Mouse (Mus musculus): ENCODE results near the gene 0610009B22Rik.
A peak's percentile ranks its signal among the peaks of the same experiment; 100 is the strongest.
"Not testable (repeated sequence)": the region's sequence is repeated elsewhere in the genome, so short reads cannot be mapped to it uniquely, and the experiment has no call there.

Gene 0610009B22Rik

GRCm38 (mm10) chr11:51688330-51689328 is at the start of gene 0610009B22Rik:
Gene 0610009B22Rik, minus strand, starts transcription at chr11:51688874.
- peak; percentile 100 for DNase-seq (ENCODE audit: low spot score in 2 of 2)

DNA sequence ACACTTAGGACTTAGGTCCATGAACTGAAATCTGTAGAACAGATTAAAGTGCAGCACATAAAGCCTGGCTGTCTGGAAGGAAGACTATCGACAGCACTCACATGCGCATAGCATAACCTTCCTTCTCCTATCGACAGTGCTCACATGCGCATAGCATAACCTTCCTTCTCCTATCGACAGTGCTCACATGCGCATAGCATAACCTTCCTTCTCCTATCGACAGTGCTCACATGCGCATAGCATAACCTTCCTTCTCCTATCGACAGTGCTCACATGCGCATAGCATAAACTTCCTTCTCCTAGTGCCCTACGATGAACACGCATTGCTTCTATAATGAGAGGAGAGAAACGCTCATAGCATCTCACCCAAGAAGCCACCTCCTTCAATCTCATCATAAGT is 45.5 kb upstream of the 0610009B22Rik start:
- not testable (repeated sequence) for DNase-seq (ENCODE audit: low spot score in 2 of 2)

DNA sequence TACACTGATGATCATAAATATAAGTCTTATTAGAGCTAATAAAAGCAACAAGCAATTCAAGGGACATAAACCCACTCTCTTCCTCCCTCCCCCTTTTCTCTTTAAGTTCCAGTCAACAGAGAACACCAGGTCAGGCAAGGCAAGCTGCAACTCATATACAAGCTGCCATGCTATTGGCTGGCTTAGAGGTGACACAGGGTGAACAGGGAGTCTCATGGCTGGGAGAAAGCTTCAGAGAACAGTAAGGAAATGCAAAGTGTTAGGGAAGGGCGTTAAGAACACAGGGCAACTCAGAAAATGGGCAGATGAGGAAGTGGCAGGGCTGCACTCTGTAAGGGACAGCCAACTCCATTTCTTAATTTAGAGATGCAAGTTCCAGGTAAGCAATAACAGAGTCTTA is 44.2 kb upstream of the 0610009B22Rik start:
- DNase-seq (ENCODE audit: low spot score in 2 of 2), result no peak

DNA sequence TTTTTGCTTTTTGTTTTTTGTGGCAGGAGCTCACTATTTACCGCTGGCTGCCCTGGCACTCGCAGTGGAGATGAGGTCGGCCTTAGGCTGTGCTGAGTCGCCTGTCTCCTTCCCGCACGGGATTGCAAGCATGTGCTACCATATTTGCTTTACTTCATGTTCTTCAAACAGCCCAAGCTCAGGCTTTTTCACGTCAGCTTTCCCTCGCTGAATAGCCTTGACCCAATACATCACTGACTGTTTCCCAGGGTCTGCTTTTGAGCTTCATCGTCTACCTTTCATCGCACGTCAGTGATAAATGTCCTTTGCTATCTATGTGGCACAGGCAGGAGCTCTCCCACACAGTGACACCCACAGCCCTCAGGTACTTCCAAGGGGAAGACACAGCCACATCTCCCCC is 32.4 kb upstream of the 0610009B22Rik start:
- DNase-seq (ENCODE audit: low spot score in 2 of 2), result no peak

DNA sequence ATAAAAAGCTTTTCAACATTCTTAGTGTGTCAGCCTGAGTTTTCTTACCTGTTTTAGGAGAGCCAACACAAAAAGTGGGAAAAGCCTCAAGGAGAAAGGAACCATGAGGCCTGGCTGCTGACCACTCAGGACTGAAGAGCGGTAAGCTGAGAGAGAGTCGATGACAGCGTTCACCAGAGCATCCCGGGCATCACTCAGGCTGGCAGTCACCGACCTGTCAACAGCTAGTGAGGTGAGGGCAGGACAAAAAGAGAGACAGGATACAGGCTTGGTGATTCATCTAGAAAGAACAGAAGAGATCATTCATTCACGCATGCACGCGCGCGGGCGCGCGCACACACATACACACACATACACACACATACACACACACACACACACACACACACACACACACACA is 18.4 kb upstream of the 0610009B22Rik start:
- no peak for DNase-seq (ENCODE audit: low spot score in 2 of 2)

DNA sequence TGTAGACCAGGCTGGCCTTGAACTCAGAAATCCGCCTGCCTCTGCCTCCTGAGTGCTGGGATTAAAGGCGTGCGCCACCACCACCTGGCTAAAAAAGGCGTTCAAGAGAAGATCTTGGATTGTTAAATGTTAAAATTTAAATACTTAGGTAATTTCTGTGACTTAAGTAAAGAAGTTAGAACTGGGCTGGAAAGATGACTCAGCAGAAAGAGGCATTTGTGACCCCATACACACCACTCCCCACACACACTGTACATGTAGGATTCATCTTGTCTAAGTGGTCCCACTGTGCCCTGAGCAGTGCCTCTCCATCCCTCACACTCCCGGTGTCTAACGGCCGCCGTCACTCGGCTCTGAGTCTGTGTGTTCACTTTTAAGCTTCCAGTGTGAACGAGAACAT is 17.8 kb upstream of the 0610009B22Rik start:
- DNase-seq (ENCODE audit: low spot score in 2 of 2), result no peak

GRCm38 (mm10) chr11:51703379-51703998 is 14.8 kb upstream of the 0610009B22Rik start:
- DNase-seq (ENCODE audit: low spot score in 2 of 2), result peak; percentile 33 to 78

- DNase-seq (ENCODE audit: low spot score in 2 of 2), result no peak
Measured at GRCm38 (mm10) chr11:51702831-51703230, 14.2 kb upstream of the 0610009B22Rik start.

DNA sequence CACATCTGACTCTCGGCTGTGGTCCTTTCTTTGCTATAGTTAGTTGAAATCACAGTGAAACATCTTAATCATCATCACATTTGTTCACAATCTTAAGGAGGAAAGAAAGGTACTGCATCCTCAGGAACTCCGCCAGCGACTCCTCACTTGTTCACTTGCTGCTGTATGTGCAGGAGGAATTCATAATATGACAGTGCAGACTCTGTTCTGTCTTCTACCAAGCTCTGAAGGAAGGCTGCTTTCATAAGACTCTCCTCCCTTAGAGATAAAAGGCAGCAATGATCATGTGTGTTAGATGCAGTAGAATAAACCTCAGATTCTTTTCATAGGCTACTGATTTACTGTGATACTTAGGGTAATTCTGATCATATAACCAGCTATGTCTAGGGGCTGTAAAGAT is 6.3 kb upstream of the 0610009B22Rik start:
- no peak for DNase-seq (ENCODE audit: low spot score in 2 of 2)

DNA sequence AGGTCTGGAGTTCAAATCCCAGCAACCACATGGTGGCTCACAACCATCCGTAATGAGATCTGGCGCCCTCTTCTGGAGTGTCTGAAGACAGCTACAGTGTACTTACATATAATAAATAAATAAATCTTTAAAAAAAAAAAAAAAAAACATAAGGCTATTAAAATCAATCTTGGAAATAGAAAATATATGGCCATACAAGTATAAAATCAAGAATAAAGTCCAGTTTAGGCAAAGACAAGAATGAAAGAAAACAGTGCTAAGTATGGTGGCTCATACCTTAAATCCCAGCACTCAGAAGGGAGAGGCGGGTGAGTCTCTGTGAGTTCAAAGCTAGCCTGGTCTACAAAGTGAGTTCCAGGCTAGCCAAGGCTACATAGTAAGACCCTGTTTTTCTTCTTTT is 1.9 kb upstream of the 0610009B22Rik start:
- DNase-seq (ENCODE audit: low spot score in 2 of 2), result not testable (repeated sequence)

DNA sequence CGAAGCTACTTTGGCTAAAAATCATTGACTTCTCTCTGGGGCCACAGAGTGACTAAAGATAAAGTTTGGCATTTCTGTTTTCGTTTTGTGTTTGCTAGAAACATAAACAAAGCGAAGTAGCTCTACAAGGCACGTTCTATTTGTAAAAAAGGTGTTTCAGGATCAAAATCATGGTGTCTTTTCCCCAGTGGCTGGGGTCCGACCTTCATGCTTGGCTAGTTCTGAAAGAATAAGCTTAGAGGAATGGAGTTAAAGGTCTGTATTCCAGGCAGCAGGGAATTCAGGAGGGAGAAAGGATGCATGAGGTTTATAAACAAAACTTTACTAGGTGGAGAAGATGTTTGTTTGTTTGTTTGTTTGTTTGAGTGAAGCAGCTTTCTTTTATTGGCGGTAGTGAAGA is 669 bp upstream of the 0610009B22Rik start:
- DNase-seq (ENCODE audit: low spot score in 2 of 2), result no peak

DNA sequence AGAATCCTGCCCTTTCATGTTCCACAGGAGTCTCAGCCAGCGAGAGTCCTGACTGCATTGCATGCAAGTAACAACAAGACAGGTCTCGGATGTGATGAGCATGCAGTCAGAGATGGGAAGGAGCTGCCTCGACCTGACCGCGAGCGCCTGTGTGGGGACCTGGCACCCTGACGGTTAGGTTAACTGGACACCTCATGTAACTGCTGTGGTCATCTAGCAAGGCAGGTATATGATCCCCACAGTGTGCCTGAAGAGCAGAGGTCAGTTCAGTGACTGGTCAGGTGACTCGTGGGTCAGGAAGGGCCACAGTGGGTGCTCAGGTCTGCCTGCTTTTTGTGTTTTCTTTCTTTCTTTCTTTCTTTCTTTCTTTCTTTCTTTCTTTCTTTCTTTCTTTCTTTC is 6.7 kb downstream of the 0610009B22Rik start:
- no peak for DNase-seq (ENCODE audit: low spot score in 2 of 2)

GRCm38 (mm10) chr11:51681324-51681975 is 7.2 kb downstream of the 0610009B22Rik start:
- DNase-seq (ENCODE audit: low spot score in 2 of 2), result peak; percentile 85 to 96

- no peak for DNase-seq (ENCODE audit: low spot score in 2 of 2)
Measured at GRCm38 (mm10) chr11:51679466-51679865, 9.2 kb downstream of the 0610009B22Rik start.

DNA sequence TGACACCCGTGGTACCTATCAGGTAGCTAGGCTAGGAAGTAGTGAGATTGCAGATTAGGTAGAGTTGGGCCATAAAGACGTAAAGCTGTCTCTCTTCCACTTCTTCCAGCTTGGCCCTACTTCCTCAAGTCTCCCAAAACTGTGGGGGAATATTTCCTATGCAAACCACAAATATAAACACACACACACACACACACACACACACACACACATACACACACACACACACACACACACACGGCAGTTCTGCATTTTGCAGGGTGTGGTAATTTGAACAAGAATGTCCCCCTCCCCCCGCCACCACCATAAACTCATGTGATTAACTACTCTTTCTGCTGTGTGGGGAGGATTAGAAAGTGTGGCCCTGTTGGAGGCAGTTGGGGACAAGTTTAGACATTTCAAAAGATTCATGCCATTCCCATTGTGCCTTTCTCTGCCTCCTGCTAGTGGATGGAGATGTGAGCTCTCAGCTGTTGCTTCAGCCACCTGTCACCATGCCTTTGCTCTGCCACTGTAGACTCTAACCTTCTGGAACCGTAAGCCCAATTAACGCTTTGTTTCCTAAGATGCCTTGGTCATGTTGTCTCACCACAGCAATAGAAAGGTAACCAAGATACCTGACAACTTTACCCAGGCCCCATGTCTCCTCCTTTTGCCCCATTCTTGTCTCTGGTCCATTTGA is 10.8 kb downstream of the 0610009B22Rik start:
- no peak for DNase-seq (ENCODE audit: low spot score in 2 of 2)

GRCm38 (mm10) chr11:51675386-51675785 is 13.3 kb downstream of the 0610009B22Rik start:
- no peak for DNase-seq (ENCODE audit: low spot score in 2 of 2)

DNA sequence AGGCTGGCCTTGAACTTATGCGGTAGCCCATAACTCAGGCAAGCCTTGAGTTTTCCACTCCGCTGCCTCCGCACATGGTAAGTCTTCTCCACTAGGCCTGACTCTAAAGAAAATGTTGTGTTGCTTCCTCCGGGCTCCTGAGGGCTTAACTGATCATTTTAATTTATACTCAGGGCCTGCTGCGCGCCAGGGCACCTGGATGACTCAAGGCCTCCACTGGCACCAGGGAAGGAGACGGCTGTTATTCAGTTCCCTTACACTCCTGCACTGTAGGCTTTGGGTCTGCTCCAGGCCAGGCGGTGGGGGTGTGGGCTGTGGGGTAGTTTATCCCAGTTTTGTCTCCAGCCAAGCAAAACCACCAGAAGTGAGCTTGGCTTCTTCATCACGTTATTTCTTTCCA is 15.4 kb downstream of the 0610009B22Rik start:
- DNase-seq (ENCODE audit: low spot score in 2 of 2), result no peak

GRCm38 (mm10) chr11:51671376-51671775 is 17.3 kb downstream of the 0610009B22Rik start:
- DNase-seq (ENCODE audit: low spot score in 2 of 2), result no peak

- no peak for DNase-seq (ENCODE audit: low spot score in 2 of 2)
Measured at GRCm38 (mm10) chr11:51670846-51671245, 17.8 kb downstream of the 0610009B22Rik start.

GRCm38 (mm10) chr11:51664747-51665146 is 23.9 kb downstream of the 0610009B22Rik start:
- not testable (repeated sequence) for DNase-seq (ENCODE audit: low spot score in 2 of 2)

DNA sequence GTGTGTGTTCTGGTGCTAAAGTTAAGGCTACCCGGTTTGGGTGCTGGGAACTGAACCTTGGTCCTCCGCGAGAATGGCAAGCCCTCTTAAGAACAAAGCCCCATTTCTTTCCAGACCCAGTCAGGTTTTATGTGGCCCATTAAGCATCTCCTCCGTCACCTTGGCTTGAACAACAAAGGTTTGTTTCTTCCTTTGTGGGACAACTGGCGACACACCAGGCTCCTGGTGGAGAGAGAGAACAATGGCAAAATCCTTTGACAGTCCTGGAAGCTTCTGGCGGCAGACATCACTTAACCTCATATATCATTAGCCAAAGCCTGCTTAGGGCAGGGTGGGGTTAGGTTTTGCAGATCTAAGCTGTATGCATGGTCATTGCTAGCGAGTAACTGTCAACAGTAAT is 26.0 kb downstream of the 0610009B22Rik start:
- no peak for DNase-seq (ENCODE audit: low spot score in 2 of 2)

- DNase-seq (ENCODE audit: low spot score in 2 of 2), result no peak
Measured at GRCm38 (mm10) chr11:51661867-51662365, 26.8 kb downstream of the 0610009B22Rik start.
